Mouse (Mus musculus): ENCODE results near the gene Fndc11.

The Fndc11 gene

DNA sequence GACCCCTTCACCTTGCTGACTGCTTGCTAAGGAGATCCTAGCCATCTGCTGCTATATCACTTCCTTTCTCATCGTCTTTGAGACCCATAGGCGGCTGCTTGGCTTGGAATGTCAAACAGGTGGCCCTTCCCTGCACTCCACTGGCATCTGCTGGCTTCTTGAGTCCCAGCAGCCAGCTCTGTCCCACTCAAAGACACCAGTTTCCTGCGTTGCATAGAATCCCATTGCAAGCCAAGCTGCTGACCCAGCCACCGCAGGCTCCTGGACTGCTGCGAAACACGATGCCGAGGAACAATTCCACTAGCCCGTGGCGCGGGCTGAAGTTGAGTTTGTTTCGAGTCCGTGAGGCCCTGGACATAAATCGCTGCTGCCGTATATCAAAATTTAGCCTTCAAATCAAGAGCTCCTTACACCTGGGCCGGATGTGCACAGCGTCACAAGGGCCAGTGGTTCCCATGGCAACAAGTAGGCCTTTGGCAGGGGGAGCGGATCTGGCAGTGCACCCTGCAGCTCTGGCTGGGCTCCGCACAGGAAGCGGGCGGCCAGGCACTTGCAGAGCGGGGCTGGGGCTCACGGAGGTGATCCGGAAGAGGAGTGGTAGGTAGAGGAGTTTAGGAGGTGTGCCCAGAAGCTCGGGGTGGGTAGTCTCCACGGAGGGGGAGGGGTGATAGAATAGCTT lies at the start of gene Fndc11:
Gene Fndc11 (plus strand): TSS at position 476 of the 679 bp plus-strand sequence.
- no peak for TF ChIP-seq GATA4 (IDR thresholded peaks at IDR 0.05; ENCODE audit: insufficient replicate concordance, low read length)

DNA sequence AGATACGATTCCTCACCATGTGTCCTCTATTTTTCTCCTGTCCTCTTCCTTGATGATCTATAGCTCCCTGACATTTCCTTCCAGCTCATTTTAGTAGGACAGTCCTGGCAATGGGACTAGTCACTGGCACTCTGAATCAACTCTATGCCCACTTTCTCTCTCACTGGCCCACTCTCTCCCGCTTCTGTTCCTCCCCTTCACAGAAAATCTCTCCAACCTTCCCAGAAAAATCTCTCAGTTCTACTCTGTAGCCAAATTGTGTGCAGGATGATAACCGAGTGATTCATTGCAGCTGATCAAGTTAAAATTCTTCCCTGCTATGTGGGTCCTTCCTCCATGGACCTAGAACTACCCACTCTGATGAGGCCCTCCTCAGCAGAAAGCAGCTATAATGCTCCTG lies 45.2 kb upstream of the Fndc11 start:
- no peak for TF ChIP-seq GATA4 (IDR thresholded peaks at IDR 0.05; ENCODE audit: insufficient replicate concordance, low read length)

DNA sequence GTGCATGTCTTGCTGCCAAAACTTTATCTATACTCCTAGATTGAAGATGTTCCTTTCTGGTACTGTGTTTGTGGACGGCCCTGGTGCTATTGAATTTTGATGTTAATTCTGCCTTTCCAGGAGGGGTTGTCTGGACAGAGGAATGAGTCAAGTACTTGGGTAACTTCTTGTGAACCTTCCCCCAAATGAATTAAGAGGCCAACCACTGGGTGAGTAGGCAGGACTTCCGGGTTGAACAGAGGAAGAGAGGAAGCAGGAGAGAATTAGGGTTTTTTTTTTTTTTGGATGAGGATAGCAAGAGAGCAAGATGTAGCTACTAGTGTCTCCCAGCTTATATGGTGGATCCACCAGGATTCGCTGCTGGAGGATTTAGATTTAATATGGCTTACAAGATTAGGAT lies 41.8 kb upstream of the Fndc11 start:
- no peak for TF ChIP-seq GATA4 (IDR thresholded peaks at IDR 0.05; ENCODE audit: insufficient replicate concordance, low read length)

DNA sequence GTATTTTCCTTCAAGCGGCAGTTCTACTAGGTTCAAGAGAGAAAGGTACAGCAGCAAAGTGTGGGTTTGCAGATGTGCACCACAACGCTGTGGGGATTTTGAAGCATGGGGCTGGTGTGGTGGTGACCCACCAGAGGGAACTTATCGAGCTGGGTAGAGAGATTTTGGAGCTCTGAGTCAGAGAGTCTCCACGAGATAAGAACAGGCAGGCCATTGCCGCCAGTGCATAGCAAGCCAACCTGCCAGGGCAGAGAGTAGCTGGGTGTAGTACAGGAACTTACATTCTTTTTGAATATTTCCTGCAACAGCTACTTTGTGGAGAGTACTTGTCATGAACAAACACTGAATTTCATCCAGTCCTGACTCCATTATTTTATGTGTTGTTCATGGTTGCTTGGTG lies 41.3 kb upstream of the Fndc11 start:
- TF ChIP-seq GATA4 (IDR thresholded peaks at IDR 0.05; ENCODE audit: insufficient replicate concordance, low read length) = no peak

DNA sequence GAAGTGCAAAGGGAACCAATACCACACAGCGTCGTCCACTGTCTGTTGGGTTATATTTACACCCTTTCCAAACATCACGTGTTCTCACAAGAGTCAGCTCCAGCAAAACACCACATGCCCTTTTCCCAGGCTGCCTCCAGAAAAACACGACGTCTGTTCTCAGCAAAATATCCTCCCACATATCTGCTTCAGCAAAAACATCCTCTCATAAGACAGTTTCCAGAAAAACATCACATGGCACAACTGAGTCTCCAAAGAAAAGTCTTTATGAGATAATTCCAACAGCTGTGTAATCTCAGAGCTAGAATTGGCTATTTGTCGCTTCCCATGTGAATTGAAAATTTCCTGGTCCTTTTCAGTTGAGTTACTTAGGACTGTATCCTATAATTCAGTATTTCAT lies 38.9 kb upstream of the Fndc11 start:
- no peak for TF ChIP-seq GATA4 (IDR thresholded peaks at IDR 0.05; ENCODE audit: insufficient replicate concordance, low read length)

DNA sequence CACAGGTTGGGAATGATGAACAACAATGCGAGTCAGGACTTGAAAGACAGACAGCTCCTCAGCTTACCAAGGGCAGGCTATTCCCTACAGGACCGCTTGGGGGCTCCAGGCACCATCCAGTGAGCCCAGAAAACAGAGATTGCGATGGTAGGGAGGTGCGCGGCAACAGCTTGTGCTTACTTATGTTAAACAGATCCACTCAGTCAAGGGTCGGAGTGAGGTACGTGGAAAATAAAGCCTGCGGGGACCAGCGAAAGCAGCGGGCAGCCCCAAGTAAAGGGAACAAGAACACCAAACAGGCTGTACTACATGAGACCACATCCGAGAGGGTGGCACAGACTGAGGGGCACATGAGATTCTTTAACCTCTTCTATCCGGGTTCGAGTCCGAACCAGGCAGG lies 33.2 kb upstream of the Fndc11 start:
- peak; percentile 74; the same call in 1 of the 2 replicates for TF ChIP-seq GATA4 (IDR thresholded peaks at IDR 0.05; ENCODE audit: insufficient replicate concordance, low read length)

DNA sequence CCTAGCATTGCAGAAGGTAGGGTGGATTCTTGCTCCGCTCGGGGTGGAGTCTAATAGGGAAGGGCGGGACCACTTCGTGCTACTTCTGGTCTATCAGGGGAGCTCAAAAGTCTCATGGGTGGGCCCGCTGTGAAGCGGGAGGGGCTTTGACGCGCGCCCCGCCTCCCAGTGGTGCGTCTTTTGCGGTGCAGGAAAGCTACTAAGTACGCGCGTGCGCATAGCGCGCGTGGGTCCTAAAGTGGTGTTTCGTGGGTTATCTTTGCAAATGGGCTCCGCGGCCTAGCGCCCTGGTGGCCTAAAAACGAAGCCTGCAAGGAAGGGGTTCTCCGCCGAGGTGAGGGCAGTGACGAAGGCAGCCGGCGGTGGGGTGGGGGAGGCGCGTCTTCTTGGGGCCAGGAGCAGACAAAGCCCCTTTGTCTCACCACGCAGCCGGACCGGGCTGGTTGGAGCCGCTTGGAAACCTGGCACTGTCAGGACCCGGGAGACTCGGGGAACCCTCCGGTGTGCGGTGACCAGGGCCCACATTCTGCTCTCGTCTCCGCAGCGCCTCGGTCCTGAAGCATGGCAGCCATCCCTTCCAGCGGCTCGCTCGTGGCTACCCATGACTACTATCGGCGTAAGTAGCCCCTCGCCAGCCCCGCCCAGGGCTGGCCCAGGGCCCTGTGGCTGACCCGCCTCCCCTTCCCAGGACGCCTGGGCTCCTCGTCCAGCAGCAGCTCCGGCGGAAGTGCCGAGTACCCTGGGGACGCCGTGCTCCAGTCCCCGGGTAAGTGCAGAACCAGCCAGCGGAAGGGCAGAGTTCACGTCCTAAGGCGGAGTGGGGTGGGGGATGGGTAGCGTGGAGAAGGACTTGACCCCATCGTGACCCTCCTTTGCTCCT lies 32.5 kb upstream of the Fndc11 start, which contains the start of gene Ppdpf:
Gene Ppdpf (plus strand): TSS at position 127 of the 880 bp plus-strand sequence.
- peak; percentile 21; the same call in 1 of the 2 replicates for TF ChIP-seq GATA4 (IDR thresholded peaks at IDR 0.05; ENCODE audit: insufficient replicate concordance, low read length)

DNA sequence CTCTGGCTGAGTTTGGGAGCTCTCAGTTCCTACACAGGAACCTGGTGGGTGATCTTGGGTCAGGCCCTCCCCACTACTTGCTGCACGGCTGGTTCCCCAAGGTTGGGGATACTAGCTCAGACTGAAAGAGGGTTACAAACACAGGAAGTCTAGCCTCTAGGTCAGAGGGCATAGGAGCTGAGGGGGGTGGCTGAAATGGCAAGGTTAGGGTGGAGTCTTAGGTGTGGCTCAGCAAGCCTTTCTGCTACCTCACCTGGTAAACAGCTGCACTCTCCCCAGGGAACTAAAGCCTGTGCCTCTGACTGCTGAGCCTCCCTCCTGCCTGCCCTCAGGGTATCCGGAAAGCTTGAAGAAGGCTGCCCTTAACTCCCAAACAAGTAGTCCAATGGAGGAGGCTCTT lies 31.1 kb upstream of the Fndc11 start:
- no peak for TF ChIP-seq GATA4 (IDR thresholded peaks at IDR 0.05; ENCODE audit: insufficient replicate concordance, low read length)

DNA sequence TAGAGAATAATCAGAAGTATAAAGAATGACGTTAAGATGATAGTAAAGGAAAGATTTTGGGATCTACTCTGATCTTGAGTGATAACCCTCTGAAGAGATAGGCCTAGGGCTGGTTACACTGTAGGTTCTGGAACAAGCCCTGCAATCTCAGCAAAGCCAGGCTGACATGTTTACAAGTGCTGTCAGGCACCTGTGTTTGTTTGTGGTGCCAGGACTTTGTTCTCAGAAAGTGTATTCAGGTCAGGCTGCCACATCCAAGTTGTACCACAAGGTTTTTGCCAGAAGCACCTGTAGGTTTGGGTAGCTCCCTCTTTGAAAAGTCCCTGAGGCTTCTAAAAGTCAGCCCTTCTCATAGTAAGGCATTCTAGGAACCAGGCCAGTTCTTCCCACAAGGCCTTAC lies 30.5 kb upstream of the Fndc11 start:
- TF ChIP-seq GATA4 (IDR thresholded peaks at IDR 0.05; ENCODE audit: insufficient replicate concordance, low read length) = no peak

DNA sequence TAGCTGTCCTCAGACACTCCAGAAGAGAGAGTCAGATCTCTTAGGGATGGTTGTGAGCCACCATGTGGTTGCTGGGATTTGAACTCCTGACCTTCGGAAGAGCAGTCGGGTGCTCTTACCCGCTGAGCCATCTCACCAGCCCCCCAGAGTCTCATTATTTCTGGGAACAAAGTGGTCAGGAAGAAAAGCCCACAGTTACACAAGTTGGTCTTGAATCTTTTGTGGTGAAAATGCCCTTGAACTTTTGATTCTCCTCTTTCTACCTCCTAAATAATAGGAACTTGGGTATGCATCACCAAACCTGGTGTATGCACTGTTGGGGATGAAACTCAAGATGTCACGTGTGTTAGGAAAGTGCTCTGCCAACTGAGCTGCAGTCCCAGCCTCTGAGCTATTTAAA lies 27.9 kb upstream of the Fndc11 start:
- no peak for TF ChIP-seq GATA4 (IDR thresholded peaks at IDR 0.05; ENCODE audit: insufficient replicate concordance, low read length)

DNA sequence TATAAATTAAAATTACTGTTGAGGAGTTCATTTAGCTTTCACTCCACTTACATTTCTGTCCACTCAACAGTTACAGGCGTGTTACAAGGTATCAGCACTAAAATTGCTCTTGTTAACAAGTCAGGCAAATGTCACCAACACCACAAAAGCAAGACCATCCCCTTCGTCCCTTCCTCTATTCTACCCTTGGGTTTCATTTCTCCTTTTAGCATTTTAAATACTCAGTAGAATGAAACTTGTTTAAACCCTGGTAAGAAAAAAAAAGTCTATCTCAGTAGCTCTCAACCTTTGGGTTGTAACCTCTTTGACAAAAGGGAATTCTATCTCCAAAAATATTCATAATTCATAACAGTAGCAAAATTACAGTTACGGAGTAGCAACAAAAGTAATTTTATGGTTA lies 26.8 kb upstream of the Fndc11 start:
- TF ChIP-seq GATA4 (IDR thresholded peaks at IDR 0.05; ENCODE audit: insufficient replicate concordance, low read length) = no peak

DNA sequence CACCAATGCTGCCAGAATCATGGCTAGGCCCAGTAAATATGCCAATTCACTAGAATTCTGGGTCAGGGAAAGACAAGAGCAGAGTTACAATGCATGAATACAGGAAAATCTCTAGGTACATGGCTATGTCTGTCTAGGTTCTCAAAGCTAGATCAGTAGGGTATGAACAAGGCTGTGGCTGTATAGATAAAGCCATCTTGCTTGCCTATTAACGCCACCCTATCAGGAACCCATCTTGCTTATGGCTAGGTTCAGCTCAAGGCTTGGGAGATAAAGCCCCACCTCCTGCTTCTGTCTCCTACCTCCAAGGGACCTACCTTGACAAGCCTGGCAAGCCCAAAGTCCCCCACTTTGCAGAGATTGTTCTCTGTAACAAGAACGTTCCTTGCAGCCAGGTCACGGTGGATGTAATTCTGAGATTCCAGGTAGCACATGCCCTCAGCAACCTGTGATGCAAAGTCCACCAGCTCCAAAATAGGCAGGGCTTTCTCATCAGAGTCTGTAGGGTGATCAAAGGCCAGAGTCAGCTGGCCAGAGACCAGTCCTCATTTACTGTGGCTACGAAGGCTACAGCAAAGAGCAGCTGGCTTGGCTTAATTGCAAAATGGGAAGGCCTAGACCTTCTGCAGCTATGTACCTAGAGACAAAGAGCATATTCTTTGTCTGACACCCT lies 23.0 kb upstream of the Fndc11 start:
- TF ChIP-seq GATA4 (IDR thresholded peaks at IDR 0.05; ENCODE audit: insufficient replicate concordance, low read length) = no peak

DNA sequence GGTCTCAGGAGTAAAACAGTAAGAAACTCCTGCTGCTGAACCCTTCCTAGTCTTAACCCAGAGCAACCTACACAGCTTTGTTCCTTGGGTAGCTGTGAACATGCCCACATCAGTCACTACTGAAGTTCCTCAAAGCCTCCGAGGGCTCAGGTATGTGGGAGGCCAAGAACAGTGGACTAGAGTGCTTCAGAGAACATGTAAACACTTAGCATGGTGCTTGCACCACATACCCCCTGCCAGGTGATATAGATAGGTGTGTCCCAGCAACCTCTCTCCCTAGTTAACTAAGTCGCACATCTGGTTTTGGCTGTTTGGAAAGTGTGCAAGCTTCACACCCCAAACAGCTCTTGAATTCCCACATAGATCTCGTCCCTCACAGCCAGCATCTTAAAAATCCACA lies 18.2 kb upstream of the Fndc11 start:
- no peak for TF ChIP-seq GATA4 (IDR thresholded peaks at IDR 0.05; ENCODE audit: insufficient replicate concordance, low read length)

DNA sequence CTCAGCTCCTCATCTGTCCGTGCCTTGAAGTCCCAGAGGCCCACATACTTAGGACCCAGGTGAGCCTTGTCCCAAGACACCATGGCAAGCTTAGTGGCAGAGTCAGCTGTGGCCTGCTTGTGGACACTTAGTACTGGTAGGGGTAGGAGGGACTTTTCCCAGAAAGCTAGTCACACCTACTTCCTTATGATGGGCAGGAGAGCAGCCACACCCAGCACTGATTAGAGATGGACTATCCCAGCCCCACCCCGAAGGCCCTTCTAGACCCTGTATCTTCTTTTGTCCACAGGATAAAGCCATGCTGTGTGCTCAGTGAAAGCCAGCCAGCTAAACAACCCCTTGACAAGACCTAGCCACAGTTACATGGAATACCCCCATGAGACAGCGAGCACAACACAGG lies 17.4 kb upstream of the Fndc11 start, which contains the start of gene Ptk6:
Gene Ptk6 (minus strand): TSS at position 368 of the 400 bp plus-strand sequence.
- TF ChIP-seq GATA4 (IDR thresholded peaks at IDR 0.05; ENCODE audit: insufficient replicate concordance, low read length) = no peak

DNA sequence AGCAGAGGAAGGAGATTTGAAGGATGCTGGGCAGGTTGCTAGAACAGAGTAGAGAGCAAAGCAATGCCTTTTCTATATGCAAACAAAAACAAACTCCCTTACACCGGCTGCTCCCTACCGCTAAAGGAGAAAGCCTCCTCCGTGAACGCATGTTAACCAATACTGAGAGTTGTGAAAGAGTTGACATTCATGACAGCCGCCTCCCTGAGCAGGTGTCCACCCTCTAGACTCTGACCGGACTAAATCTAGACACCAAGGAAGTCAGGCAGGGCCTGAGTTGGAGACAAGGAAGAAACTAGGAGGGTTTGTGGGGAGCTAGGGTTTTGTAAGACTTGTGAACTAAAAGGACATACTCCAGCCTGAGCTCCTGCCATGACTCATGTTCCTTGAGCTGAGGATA lies 16.9 kb upstream of the Fndc11 start:
- TF ChIP-seq GATA4 (IDR thresholded peaks at IDR 0.05; ENCODE audit: insufficient replicate concordance, low read length) = no peak

DNA sequence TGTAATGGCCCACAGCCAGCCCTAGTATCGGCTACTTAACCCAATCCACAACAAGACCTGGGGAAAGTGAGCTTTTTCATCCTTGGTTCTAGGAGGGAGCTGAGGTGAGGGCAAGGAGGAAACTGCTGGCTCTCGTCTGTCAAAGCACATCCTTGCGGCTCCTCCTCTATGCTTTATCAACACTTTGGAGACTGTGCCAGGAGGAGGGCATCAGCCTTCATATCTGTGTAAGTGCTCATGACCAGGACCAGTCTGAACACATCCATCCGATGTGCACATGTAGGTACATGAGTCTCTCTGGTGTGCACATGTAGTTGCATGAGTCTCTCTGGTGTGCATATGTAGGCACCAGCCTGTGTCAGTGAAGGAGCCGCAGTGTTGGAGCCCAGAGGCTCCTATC lies 14.1 kb upstream of the Fndc11 start:
- TF ChIP-seq GATA4 (IDR thresholded peaks at IDR 0.05; ENCODE audit: insufficient replicate concordance, low read length) = no peak

Data from liver, adult (tissue).